In the genomic region with DNA sequence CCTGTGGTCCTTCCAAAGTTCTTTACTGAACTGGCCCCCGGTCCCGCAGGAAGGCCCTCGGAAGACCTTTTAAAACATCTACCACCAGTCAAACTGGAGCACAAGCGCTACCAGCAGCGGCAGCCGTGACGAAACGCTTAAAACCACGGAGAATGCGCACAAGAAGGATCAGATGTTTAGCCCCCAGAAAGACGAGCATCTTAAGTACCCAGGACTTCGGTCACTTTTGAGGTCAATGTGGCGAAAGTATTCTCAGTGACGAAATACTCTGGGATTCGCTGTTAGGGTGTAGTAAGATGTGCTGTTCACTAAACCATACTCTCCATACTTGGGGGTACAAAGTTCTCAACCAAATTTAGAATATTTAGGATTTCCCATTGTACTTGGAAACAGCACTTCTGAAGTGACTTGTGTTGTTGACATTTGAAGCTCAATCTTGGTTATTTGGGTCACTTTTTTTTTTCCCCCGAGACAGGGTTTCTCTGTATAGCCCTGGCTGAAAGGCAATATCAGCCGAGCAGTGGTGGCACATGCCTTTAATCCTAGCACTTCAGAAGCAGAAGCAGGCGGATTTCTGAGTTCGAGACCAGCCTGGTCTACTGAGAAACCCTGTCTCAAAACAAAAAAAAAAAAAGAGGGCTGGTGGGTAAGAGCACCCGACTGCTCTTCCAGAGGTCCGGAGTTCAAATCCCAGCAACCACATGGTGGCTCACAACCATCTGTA, we compare ENCODE assay signal across 8 mouse cellular contexts. TPM values are rescaled to one million over a fixed set of nuclear protein-coding genes. Genes with fewer than 3 reads are reported as not detected.
DNase-seq lines count a peak whose midpoint lies in the region; ATAC-seq and TF ChIP-seq lines count a peak whose summit lies in the region.

No protein-coding gene starts in this region.

- no peaks in the 10 kb centered on the region for H3K36me3 ChIP-seq in embryonic facial prominence, embryonic 12.5 days
- H3K36me3 ChIP-seq in intestine, postnatal 0 days (ENCODE audit: control insufficient read depth, insufficient read depth) = no peaks in the 10 kb centered on the region

- peak overlapping the region; percentile 88 for H3K9ac ChIP-seq in embryonic facial prominence, embryonic 12.5 days
- peak overlapping the region; percentile 93; the same call in 1 of the 2 replicates for H3K9ac ChIP-seq in intestine, postnatal 0 days (ENCODE audit: low read depth, low read length)

- no peaks in the 10 kb centered on the region for H3K27me3 ChIP-seq in embryonic facial prominence, embryonic 12.5 days
- no peaks in the 10 kb centered on the region for H3K27me3 ChIP-seq in intestine, postnatal 0 days (replicated peaks; ENCODE audit: control insufficient read depth, insufficient read depth, low read length)

- WGBS in lung, adult 2 months = 13% methylated on average over 21 of the region's 21 CpGs
- WGBS in embryonic facial prominence, embryonic 12.5 days = 18% methylated on average over 21 of the region's 21 CpGs
- 10% methylated on average over 21 of the region's 21 CpGs for WGBS in intestine, postnatal 0 days

- H3K4me3 ChIP-seq in lung, adult 2 months (replicated peaks; ENCODE audit: extremely low read depth, low read depth, low read length) = peak overlapping the region; percentile 83
- peak overlapping the region; percentile 86 for H3K4me3 ChIP-seq in embryonic facial prominence, embryonic 12.5 days
- peak overlapping the region; percentile 99 for H3K4me3 ChIP-seq in intestine, postnatal 0 days (ENCODE audit: low read depth, low read length)

- TF ChIP-seq CTCF in lung, adult 2 months (IDR thresholded peaks at IDR 0.05; ENCODE audit: insufficient read depth, low read length) = no peak
- no peak for TF ChIP-seq CTCF in intestine, postnatal 0 days (IDR thresholded peaks at IDR 0.05; ENCODE audit: low read depth)

- DNase-seq in lung, adult 2 months = no peak
- DNase-seq in lung, postnatal 25 days (ENCODE audit: low spot score) = no peak
- peak; percentile 15 for DNase-seq in neural tube, embryonic 10.5 days (ENCODE audit: extremely low spot score, low spot score)
- no peak for DNase-seq in adrenal gland, postnatal 10 days
- no peak for DNase-seq in cerebellum, postnatal 10 days
- no peak for DNase-seq in urinary bladder, adult 2 months (ENCODE audit: low spot score)

- peak overlapping the region; percentile 60 for H3K4me2 ChIP-seq in embryonic facial prominence, embryonic 12.5 days (replicated peaks)
- peak overlapping the region; percentile 87 for H3K4me2 ChIP-seq in intestine, postnatal 0 days (replicated peaks; ENCODE audit: low read depth)

- TF ChIP-seq POLR2A in lung, adult 2 months (IDR thresholded peaks at IDR 0.05; ENCODE audit: borderline replicate concordance, extremely low read depth, low read depth, low read length) = no peak

- ATAC-seq in embryonic facial prominence, embryonic 12.5 days (ENCODE audit: insufficient number of reproducible peaks, insufficient read depth, low FRiP score, low TSS enrichment) = no peak
- ATAC-seq in intestine, postnatal 0 days = peak; percentile 41

- H3K9me3 ChIP-seq in embryonic facial prominence, embryonic 12.5 days = no peaks in the 10 kb centered on the region
- H3K9me3 ChIP-seq in intestine, postnatal 0 days (ENCODE audit: control insufficient read depth) = no peaks in the 10 kb centered on the region

- no peaks in the 10 kb centered on the region; the same call in 1 of the 2 replicates for H3K4me1 ChIP-seq in lung, adult 2 months (ENCODE audit: control insufficient read depth, insufficient read depth, low read length)
- no peaks in the 10 kb centered on the region for H3K4me1 ChIP-seq in embryonic facial prominence, embryonic 12.5 days
- no peaks in the 10 kb centered on the region for H3K4me1 ChIP-seq in intestine, postnatal 0 days (replicated peaks; ENCODE audit: control insufficient read depth, insufficient read depth, low read length)

- H3K27ac ChIP-seq in embryonic facial prominence, embryonic 12.5 days = peak overlapping the region; percentile 65; the same call in 1 of the 2 replicates
- peak overlapping the region; percentile 88; the same call in 1 of the 2 replicates for H3K27ac ChIP-seq in intestine, postnatal 0 days (ENCODE audit: low read depth, low read length)

RNA-seq across cellular contexts. Expression of a gene that starts 6.3 kb away (rescaled TPM):
- polyA plus RNA-seq in lung, adult 2 months (2012; rRNA removed) = 3.3 and 5.3 TPM in 2 replicates
- 12.6 and 14.2 TPM in 2 replicates for polyA plus RNA-seq in embryonic facial prominence, embryonic 12.5 days (2016; fragmentation: Nextera tagmentation; extraction: Ambion mirVana)
- 6.0 and 7.3 TPM in 2 replicates for polyA plus RNA-seq in intestine, postnatal 0 days (2015; fragmentation: Nextera tagmentation; extraction: Ambion mirVana)
- total RNA-seq in adrenal gland, postnatal 10 days (2021) = 10 to 100 TPM; 12.2 to 18.1 TPM
- 5.0 and 6.4 TPM in 2 replicates for polyA plus RNA-seq in urinary bladder, adult 2 months (2012; rRNA removed)

RNA-seq across cellular contexts. Expression of a gene that starts 12.9 kb away (rescaled TPM):
- polyA plus RNA-seq in lung, adult 2 months (2012; rRNA removed) = 17.8 and 24.4 TPM in 2 replicates
- polyA plus RNA-seq in embryonic facial prominence, embryonic 12.5 days (2016; fragmentation: Nextera tagmentation; extraction: Ambion mirVana) = 0.56 and 1.3 TPM in 2 replicates
- polyA plus RNA-seq in intestine, postnatal 0 days (2015; fragmentation: Nextera tagmentation; extraction: Ambion mirVana) = 3.8 and 4.1 TPM in 2 replicates
- total RNA-seq in adrenal gland, postnatal 10 days (2021) = 10 to 100 TPM; 11.2 to 16.6 TPM
- polyA plus RNA-seq in urinary bladder, adult 2 months (2012; rRNA removed) = 9.4 and 13.5 TPM in 2 replicates

RNA-seq across cellular contexts. Expression of a gene that starts 18.7 kb away (rescaled TPM):
- polyA plus RNA-seq in lung, adult 2 months (2012; rRNA removed) = 69.3 and 70.1 TPM in 2 replicates
- 2.8 and 3.6 TPM in 2 replicates for polyA plus RNA-seq in embryonic facial prominence, embryonic 12.5 days (2016; fragmentation: Nextera tagmentation; extraction: Ambion mirVana)
- polyA plus RNA-seq in intestine, postnatal 0 days (2015; fragmentation: Nextera tagmentation; extraction: Ambion mirVana) = 8.0 and 9.3 TPM in 2 replicates
- 10 to 100 TPM; 39.3 to 44.2 TPM for total RNA-seq in adrenal gland, postnatal 10 days (2021)
- polyA plus RNA-seq in urinary bladder, adult 2 months (2012; rRNA removed) = 63.7 and 76.7 TPM in 2 replicates

RNA-seq across cellular contexts. Expression of a gene that starts 18.8 kb away (rescaled TPM):
- polyA plus RNA-seq in lung, adult 2 months (2012; rRNA removed) = 6.8 TPM in 1 of 2 replicates, not detected in the other
- polyA plus RNA-seq in embryonic facial prominence, embryonic 12.5 days (2016; fragmentation: Nextera tagmentation; extraction: Ambion mirVana) = 0.24 TPM in 1 of 2 replicates, not detected in the other
- polyA plus RNA-seq in intestine, postnatal 0 days (2015; fragmentation: Nextera tagmentation; extraction: Ambion mirVana) = 1.8 and 1.9 TPM in 2 replicates
- 1 to 10 TPM; 1.2 to 7.1 TPM for total RNA-seq in adrenal gland, postnatal 10 days (2021)
- polyA plus RNA-seq in urinary bladder, adult 2 months (2012; rRNA removed) = 0.28 and 0.40 TPM in 2 replicates

RNA-seq across cellular contexts. Expression of a gene that starts 27.8 kb away (rescaled TPM):
- 77.5 and 112 TPM in 2 replicates for polyA plus RNA-seq in lung, adult 2 months (2012; rRNA removed)
- 199 and 201 TPM in 2 replicates for polyA plus RNA-seq in embryonic facial prominence, embryonic 12.5 days (2016; fragmentation: Nextera tagmentation; extraction: Ambion mirVana)
- 60.9 and 64.1 TPM in 2 replicates for polyA plus RNA-seq in intestine, postnatal 0 days (2015; fragmentation: Nextera tagmentation; extraction: Ambion mirVana)
- total RNA-seq in adrenal gland, postnatal 10 days (2021) = 100 to 1,000 TPM; 159 to 198 TPM
- polyA plus RNA-seq in urinary bladder, adult 2 months (2012; rRNA removed) = 278 and 430 TPM in 2 replicates
